Mouse (Mus musculus) heart, embryonic 10.5 days (tissue): Measurements from ENCODE around the gene Fbln2. TPM values are rescaled to one million over a fixed set of nuclear protein-coding genes. Genes with fewer than 3 reads are reported as not detected.

ENCODE experiments used
- DNase-seq: peaks from one replicate; pipeline ENCODE4 v3.0.0-alpha.2; 2017; ENCODE audit warnings: low spot score
- H3K27ac ChIP-seq: fragments of 300-500 bp; sonication (generic); 2 replicates; pipeline ENCODE4 v1.5.1; 2016; ENCODE audit warnings: mild to moderate bottlenecking
- H3K27me3 ChIP-seq: fragments of 300-500 bp; sonication (generic); 2 replicates; pipeline ENCODE4 v1.6.1; 2016; ENCODE audit warnings: mild to moderate bottlenecking; ENCODE audit not compliant: poor library complexity, insufficient read depth, severe bottlenecking
- H3K36me3 ChIP-seq: fragments of 300-500 bp; sonication (generic); 2 replicates; pipeline ENCODE4 v1.6.1; 2016; ENCODE audit warnings: mild to moderate bottlenecking, moderate library complexity
- H3K4me1 ChIP-seq: fragments of 300-500 bp; sonication (generic); 2 replicates; pipeline ENCODE4 v1.6.1; 2016; ENCODE audit warnings: mild to moderate bottlenecking
- H3K4me3 ChIP-seq: fragments of 300-500 bp; sonication (generic); 2 replicates; pipeline ENCODE4 v1.5.1; 2016; ENCODE audit warnings: mild to moderate bottlenecking, moderate library complexity
- H3K9me3 ChIP-seq: fragments of 300-500 bp; sonication (generic); 2 replicates; pipeline ENCODE4 v1.6.1; 2016; ENCODE audit warnings: mild to moderate bottlenecking, moderate library complexity
- WGBS: fragments of 180-500 bp; shearing (Covaris S2); methylation state at CpG from one replicate; pipeline ENCODE4 v1.1.7; 2016; 5-methylcytosine and 5-hydroxymethylcytosine counted together
- polyA plus RNA-seq: library from polyadenylated mRNA; unstranded; fragments of >200 nt; fragmentation: Nextera tagmentation; extraction: Ambion mirVana; gene quantifications from 2 replicates; pipeline ENCODE4 v1.2.1, GENCODE M21; 2016

Fbln2 gene
- polyA plus RNA-seq, 1 experiment from 2014 or later = 99.3 TPM

DNA sequence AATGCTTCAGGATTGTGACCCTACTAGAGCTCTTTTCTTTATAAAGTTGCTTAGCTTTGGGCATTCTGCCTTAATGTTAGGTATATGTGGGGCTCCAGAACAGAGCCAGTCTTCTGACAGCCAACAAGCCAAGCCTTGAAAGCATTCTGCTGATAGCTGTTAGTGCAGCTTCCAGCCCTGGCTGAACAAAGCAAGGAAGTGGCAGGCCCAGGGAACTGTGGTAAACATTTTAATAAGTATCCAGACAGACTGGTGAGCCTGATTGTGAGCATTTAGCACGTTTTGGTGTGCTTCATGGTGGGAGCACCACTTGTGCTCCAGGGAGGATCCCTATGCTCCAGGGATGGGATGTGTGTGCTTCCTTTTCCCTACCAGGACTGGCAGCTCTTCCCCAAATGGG is 29.2 kb upstream of the Fbln2 start:
- 27% methylated on average over 1 of the region's 1 CpGs for WGBS
- no peak for DNase-seq
- Histone ChIP-seq H3K27ac (0 out of 2 replicates have a peak overlapping the region, but pooled peaks have one; percentile 7), H3K4me1 (peaks cover 15% of the 10 kb centered on the region), H3K27me3 (peaks cover 21% of the 10 kb centered on the region), H3K4me3 (no peak overlapping the region), H3K9me3 (no peaks in the 10 kb centered on the region), H3K36me3 (no peaks in the 10 kb centered on the region)

DNA sequence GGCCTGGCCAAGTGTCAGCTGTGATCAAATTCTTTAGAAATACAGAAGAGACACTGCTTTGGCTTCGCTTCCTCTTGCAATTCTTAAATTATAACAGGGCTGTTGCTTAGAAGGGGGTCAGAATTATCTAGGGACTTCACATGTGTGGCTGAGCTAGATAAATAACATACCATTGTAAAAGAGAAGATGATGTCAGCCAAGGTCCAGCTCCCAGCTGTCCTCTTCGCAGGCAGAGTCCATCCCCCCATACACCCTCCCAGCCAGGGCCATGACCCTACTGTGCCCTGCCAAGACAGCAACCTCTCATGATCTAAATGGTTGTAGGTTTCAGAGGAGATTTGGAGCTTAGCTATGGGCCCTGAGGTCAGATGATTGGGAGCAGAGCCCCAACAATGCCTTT is 28.3 kb upstream of the Fbln2 start:
- Histone ChIP-seq H3K27ac (no peak overlapping the region), H3K4me1 (peaks cover 15% of the 10 kb centered on the region), H3K4me3 (no peak overlapping the region), H3K36me3 (no peaks in the 10 kb centered on the region), H3K27me3 (peaks cover 26% of the 10 kb centered on the region), H3K9me3 (no peaks in the 10 kb centered on the region)
- no peak for DNase-seq
- 66% methylated on average over 2 of the region's 2 CpGs for WGBS

DNA sequence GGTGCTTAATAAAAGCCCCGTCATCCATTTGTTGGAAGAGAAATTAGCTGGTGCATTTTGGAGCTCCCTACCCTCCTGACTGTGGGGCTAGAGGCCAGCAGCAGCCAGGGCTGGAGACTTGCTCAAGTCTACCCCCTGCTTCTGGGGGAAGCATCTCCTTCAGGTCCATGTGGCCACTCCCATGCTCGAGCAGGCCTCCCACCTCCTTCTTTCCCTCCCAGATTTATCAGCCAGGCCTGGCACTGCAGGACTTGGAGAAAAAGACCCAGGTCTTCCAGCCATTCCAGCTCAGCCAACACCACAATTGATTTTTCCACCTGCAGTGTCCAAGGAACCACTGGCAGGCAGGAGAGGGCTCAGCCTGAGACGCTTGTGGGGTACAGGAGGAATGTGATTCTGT is 27.5 kb upstream of the Fbln2 start:
- DNase-seq = no peak
- H3K4me1 ChIP-seq = peaks cover 15% of the 10 kb centered on the region
- 59% methylated on average over 3 of the region's 3 CpGs for WGBS
- no peak overlapping the region for H3K27ac ChIP-seq
- H3K9me3 ChIP-seq = no peaks in the 10 kb centered on the region
- peaks cover 31% of the 10 kb centered on the region for H3K27me3 ChIP-seq
- no peak overlapping the region for H3K4me3 ChIP-seq
- no peaks in the 10 kb centered on the region for H3K36me3 ChIP-seq

DNA sequence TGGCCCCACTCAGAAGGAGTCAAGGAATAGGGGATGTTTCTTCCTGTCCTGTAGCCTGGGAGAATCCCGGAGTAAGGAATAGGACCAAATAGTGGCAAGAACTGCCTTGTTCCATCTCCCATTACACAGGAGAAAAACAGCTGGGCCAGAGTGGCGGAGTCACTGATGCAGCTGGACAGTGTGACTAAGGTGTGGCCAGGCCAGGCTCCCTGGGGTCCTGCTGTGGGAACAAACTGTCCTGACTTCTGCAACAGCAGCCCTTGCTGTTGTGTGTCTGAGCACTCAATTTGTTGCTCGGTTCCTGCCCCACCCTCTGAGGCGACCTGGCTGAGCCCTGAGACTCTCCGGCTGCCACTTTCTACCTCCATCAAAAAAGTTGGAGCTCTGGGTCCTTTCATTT is 26.8 kb upstream of the Fbln2 start:
- DNase-seq = no peak
- no peak overlapping the region for H3K4me3 ChIP-seq
- H3K9me3 ChIP-seq = no peaks in the 10 kb centered on the region
- H3K4me1 ChIP-seq = peaks cover 7% of the 10 kb centered on the region; the same call in 1 of the 2 replicates
- peaks cover 25% of the 10 kb centered on the region for H3K27me3 ChIP-seq
- no peaks in the 10 kb centered on the region for H3K36me3 ChIP-seq
- no peak overlapping the region for H3K27ac ChIP-seq
- 79% methylated on average over 5 of the region's 5 CpGs for WGBS

DNA sequence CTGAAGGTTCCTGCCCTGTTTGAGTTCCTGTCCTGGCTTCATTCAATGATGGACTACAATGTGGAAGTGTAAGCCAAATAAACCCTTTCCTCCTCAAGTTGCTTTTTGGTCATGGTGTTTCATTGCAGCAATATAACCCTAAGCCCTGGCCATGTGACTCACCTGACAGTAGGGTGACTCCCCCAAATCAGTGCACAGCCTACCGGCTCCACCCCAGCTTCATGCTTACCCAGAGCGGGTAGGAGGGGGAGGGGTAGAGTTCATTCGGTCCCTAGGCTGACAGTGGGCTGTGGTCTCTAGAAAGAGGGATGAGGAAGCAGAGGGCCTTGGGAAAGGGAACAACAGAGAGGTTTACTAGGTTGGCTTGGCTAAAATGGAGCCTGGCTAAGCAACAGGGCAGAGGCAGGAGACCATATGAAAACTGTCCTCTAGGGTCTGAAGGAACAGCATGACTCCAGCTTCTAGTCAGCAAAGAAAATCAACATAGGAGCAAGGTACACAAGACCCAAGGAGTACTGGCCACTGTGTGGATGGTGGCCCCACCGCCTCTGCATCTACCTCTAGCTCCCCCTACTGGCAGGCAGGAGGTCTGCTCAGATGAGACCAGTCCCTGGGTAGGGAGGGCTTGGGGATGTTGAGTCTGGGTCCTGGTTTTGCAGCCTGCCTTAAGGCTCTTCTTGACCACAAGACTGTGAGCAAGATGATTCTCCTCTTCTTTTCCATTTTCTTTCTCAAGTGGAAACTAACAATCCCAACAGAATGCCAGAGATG is 25.9 kb upstream of the Fbln2 start:
- no peaks in the 10 kb centered on the region for H3K9me3 ChIP-seq
- no peak overlapping the region for H3K4me3 ChIP-seq
- peaks cover 7% of the 10 kb centered on the region; the same call in 1 of the 2 replicates for H3K4me1 ChIP-seq
- 46% methylated on average over 4 of the region's 4 CpGs for whole genome bisulfite sequencing
- peaks cover 18% of the 10 kb centered on the region for H3K27me3 ChIP-seq
- H3K36me3 ChIP-seq = no peaks in the 10 kb centered on the region
- H3K27ac ChIP-seq = no peak overlapping the region
- no peak for DNase-seq

DNA sequence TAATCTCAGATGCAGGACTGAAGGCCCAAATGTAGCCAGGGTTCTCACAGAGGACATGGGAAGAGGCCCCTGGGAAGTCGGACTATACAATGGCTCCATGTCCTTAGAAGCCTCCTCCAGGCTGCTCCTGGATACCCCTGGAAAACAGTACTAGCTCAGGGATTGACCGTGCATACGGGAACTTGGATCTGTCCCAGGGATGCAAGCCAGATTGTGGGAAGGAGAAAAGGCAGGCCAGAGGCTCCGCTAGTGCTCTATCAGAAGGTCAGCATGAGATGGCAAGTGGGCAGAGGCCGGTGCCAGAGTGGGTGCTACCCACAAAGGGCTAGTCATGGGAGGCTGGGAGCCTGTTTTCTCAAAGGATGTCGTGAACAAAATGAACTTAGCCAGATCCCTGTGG is 25.3 kb upstream of the Fbln2 start:
- H3K4me3 ChIP-seq = no peak overlapping the region
- H3K36me3 ChIP-seq = no peaks in the 10 kb centered on the region
- WGBS = 80% methylated on average over 6 of the region's 6 CpGs
- no peak overlapping the region; the same call in 1 of the 2 replicates for H3K27ac ChIP-seq
- H3K27me3 ChIP-seq = peaks cover 18% of the 10 kb centered on the region
- no peaks in the 10 kb centered on the region for H3K9me3 ChIP-seq
- no peak for DNase-seq
- peaks cover 7% of the 10 kb centered on the region; the same call in 1 of the 2 replicates for H3K4me1 ChIP-seq

DNA sequence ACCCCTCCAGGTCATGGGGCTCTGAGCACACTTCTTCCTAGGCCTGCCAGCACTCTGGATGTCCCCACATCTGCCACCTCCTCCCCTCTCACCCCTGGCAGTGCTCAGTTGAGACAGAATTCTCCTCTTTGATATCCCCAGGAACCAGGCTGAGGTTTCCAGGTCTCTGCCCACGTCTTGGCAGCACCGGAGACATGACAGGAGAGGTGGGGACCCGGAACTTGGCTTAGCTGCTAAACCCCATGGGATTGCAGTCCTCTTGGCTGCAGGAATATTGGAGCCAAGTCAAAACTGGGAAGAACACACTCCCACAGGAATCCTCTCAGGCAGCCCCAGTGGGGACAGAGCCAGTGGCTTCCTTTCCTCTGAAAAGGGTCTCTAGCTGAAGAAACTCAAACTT is 24.4 kb upstream of the Fbln2 start:
- H3K36me3 ChIP-seq = no peaks in the 10 kb centered on the region
- no peak for DNase-seq
- H3K27me3 ChIP-seq = peaks cover 23% of the 10 kb centered on the region
- WGBS = 62% methylated on average over 3 of the region's 3 CpGs
- H3K4me1 ChIP-seq = peaks cover 13% of the 10 kb centered on the region
- no peak overlapping the region for H3K4me3 ChIP-seq
- H3K9me3 ChIP-seq = no peaks in the 10 kb centered on the region
- no peak overlapping the region for H3K27ac ChIP-seq

DNA sequence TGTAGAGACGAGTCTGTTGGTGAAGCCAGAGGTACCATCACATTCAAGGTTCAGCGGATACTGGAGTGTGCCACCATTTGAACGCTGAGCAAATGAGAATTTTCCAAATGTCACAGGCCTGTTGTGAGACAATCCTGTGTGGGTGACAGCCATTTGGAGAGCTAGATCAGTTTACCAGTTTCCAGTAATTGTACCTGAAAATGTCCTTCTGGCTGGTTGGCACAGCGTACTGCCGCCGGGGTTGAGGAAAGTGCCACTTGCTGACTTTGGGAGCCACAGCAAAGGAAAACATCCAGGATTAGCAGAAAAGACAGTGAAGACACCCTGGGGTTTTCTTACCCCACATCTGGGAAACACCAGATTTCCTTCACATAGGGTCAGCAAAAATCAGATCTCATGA is 22.3 kb upstream of the Fbln2 start:
- Histone ChIP-seq H3K4me3 (no peak overlapping the region), H3K27me3 (peaks cover 31% of the 10 kb centered on the region), H3K9me3 (no peaks in the 10 kb centered on the region), H3K36me3 (no peaks in the 10 kb centered on the region), H3K4me1 (peaks cover 15% of the 10 kb centered on the region), H3K27ac (no peak overlapping the region)
- DNase-seq = no peak
- WGBS = 86% methylated on average over 6 of the region's 6 CpGs

DNA sequence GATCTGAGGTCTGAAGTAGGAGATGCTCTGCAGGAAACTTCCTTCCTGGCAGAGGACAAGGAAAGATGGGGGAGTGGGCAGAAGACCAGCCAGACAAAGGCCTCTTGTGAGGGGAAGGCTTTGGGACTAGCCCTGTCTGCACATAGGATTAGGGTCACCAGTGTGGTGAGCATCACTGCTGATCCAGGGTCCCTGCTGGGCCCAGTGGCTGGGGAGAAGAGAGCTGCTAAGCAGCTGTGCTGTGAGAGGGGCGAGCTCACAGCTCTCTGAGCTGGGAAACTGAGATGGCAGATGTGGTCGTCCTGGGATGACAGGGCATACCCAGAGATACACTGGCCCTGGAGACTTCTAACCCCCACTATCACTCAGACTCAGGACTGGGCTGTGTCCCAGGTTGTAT is 20.8 kb upstream of the Fbln2 start:
- no peak for DNase-seq
- 50% methylated on average over 2 of the region's 2 CpGs for WGBS
- no peaks in the 10 kb centered on the region for H3K9me3 ChIP-seq
- no peak overlapping the region for H3K4me3 ChIP-seq
- H3K27ac ChIP-seq = 0 out of 2 replicates have a peak overlapping the region, but pooled peaks have one; percentile 32
- H3K27me3 ChIP-seq = peaks cover 31% of the 10 kb centered on the region
- peaks cover 23% of the 10 kb centered on the region for H3K4me1 ChIP-seq
- no peaks in the 10 kb centered on the region for H3K36me3 ChIP-seq

DNA sequence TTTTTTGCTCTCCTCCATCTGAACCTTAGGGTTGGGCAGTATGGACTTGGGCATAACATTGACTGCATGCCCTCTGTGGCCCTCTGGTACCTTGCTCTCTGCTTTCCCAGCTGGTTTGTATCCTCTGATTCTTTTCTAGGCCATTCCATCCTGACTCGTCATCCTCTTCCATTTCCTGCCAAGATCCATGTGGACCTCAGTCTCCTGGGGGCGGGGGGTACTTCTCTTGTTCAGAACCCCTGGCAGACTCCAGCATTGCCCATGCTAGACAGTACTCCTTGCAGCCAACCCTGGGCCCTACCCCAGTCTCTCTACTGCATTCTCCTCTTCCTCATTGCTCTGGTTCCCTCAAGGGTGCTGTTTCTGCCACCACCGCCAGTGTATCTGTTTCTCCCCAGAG is 19.8 kb upstream of the Fbln2 start:
- H3K9me3 ChIP-seq = no peaks in the 10 kb centered on the region
- no peak overlapping the region for H3K4me3 ChIP-seq
- peaks cover 39% of the 10 kb centered on the region for H3K27me3 ChIP-seq
- peak overlapping the region; percentile 17; the same call in 1 of the 2 replicates for H3K27ac ChIP-seq
- WGBS = 57% methylated on average over 3 of the region's 3 CpGs
- DNase-seq = no peak
- no peaks in the 10 kb centered on the region for H3K36me3 ChIP-seq
- H3K4me1 ChIP-seq = peaks cover 23% of the 10 kb centered on the region

DNA sequence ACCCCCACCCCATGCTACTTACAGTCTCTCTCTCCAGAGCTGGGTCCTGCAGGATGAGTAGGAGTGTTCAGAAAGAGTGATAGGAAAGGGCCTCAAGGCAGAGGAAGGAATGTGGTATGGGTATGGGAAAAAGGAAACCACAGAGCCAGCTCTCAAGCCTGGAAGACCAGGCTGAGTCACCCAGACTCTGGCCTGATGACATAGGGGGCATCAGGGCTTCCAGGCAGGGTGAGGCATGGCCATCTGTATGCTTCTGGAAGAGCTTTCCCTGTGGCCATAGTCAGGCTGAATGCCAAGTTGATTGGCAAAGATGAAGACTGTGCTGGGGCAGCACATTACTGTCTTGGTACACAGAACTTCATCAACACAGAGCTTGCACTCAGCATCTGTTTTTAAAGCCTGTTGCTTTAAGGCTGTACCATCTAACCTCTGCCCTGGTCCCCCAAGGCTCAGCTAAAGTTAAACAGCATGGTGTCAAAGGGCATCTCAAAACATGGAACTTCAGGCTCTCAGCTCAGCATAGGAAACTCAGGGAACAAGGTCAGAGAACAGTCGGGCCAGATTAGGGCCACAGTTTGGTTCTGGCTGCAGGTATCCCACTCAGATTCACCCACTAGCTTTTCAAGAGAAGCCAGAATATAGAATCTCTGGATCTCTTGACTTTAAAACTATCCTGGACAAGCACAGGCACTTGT is 19.3 kb upstream of the Fbln2 start:
- Histone ChIP-seq H3K9me3 (no peaks in the 10 kb centered on the region), H3K27ac (peak overlapping the region; percentile 17; the same call in 1 of the 2 replicates), H3K27me3 (peaks cover 44% of the 10 kb centered on the region), H3K4me3 (no peak overlapping the region), H3K4me1 (peaks cover 23% of the 10 kb centered on the region), H3K36me3 (no peaks in the 10 kb centered on the region)
- 55% methylated on average over 1 of the region's 1 CpGs for WGBS
- DNase-seq = no peak

DNA sequence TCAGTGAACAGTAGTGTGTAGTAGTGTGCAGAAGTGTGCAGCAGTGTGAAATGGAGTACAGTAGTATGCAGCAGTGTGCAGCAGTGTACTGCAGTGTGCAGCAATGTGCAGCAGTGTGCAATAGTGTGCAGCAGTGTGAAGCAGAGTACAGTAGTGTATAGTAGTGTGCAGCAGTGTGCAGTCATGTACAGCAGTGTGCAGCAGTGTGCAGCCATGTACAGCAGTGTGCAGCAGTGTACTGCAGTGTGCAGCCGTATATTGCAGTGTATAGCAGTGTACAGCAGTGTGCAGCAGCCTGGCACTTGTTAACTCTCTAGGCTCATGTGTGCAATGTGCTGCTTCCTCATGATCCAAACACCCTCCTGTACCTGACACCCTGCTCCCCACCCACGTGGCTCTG is 13.8 kb upstream of the Fbln2 start:
- no peaks in the 10 kb centered on the region for H3K36me3 ChIP-seq
- H3K27ac ChIP-seq = no peak overlapping the region
- no peaks in the 10 kb centered on the region for H3K9me3 ChIP-seq
- no peak overlapping the region for H3K4me3 ChIP-seq
- no peak for DNase-seq
- H3K4me1 ChIP-seq = peaks cover 16% of the 10 kb centered on the region
- WGBS = 61% methylated on average over 2 of the region's 2 CpGs
- peaks cover 37% of the 10 kb centered on the region for H3K27me3 ChIP-seq

DNA sequence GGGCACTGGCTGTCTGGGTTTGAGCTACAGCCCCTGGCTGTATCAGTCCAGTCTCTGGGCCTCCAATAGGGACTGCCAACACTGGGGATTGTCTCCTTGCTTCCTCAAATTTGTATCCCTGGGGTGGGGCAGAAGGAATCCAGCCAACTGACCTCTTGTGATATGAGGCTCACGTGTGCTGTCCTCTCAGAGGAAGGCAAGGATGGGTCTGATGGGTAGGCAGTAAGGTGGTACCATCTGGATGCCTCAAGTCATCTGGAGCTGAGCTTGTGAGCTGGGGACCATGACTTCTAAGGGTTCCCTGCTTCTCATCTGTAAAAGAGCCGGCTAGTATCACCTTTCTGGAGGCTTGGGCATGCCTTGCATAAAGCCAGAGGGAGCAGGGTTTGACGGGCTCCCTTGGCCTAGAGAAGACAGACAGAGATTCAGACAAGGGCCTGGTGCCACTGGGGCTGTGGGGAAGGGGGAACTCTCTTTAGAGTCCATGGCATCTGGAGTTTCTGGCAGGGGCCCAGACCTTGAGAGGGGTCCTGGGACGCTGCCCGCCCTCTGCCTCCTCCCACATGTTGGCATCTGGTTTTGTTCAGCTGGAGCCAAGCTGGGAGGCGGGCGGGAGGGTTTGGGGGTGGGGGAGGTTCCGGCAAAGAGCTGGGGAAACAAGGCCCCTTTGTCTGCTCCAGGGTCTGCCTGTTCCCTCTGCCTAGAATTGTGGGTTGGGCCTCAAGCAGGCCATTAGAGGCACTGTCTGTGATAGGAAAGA is 11.6 kb upstream of the Fbln2 start:
- Histone ChIP-seq H3K4me1 (peaks cover 15% of the 10 kb centered on the region), H3K36me3 (no peaks in the 10 kb centered on the region), H3K27me3 (peaks cover 29% of the 10 kb centered on the region), H3K9me3 (no peaks in the 10 kb centered on the region), H3K27ac (peak overlapping the region; percentile 79), H3K4me3 (no peak overlapping the region)
- WGBS = 50% methylated on average over 8 of the region's 8 CpGs
- DNase-seq = peak; percentile 84
